Mouse (Mus musculus): ENCODE results near the gene Anks4b. TPM values are rescaled to one million over a fixed set of nuclear protein-coding genes. Genes with fewer than 3 reads are reported as not detected.

Anks4b gene
- total and polyA plus RNA-seq, 3 experiments: not detected

- no peak for TF ChIP-seq MYC (IDR thresholded peaks at IDR 0.05; ENCODE audit: low read depth, low read length)
These were observed 4.0 kb downstream of the Anks4b start (continued) for GRCm38 (mm10) chr7:120177611-120178010.

GRCm38 (mm10) chr7:120178935-120179334, 5.3 kb downstream of the Anks4b start:
- Histone ChIP-seq H3K9ac (ENCODE audit: control insufficient read depth, low read depth, low read length, poor library complexity, severe bottlenecking) (no peak overlapping the region), H3K4me1 (ENCODE audit: control insufficient read depth in 1 of 2, insufficient read depth in 2 of 2, low read length in 2 of 2) (no peaks in the 10 kb centered on the region), H3K79me2 (ENCODE audit: control insufficient read depth, insufficient read depth, low read length, poor library complexity) (no peaks in the 10 kb centered on the region), H3K9me3 (replicated peaks; ENCODE audit: insufficient read depth, low read length) (no peaks in the 10 kb centered on the region), H3K27me3 (ENCODE audit: control insufficient read depth in 1 of 2, insufficient read depth in 2 of 2, low read length in 2 of 2) (no peaks in the 10 kb centered on the region), H3K36me3 (ENCODE audit: control insufficient read depth in 1 of 2, insufficient read depth in 2 of 2, low read length in 2 of 2) (no peaks in the 10 kb centered on the region), H3K27ac (ENCODE audit: control insufficient read depth, low read depth, low read length) (no peak overlapping the region), H3K4me3 (ENCODE audit: control insufficient read depth in 1 of 2, insufficient read depth in 1 of 2, low read depth in 2 of 2, low read length in 2 of 2) (no peak overlapping the region)
- TF ChIP-seq USF1 (IDR thresholded peaks at IDR 0.05; ENCODE audit: low read depth, low read length): no peak
- no peak for TF ChIP-seq TCF12 (IDR thresholded peaks at IDR 0.05; ENCODE audit: low read depth, low read length)
- TF ChIP-seq NELFE (IDR thresholded peaks at IDR 0.05; ENCODE audit: low read depth, low read length): no peak
- no peak for TF ChIP-seq TAL1 (IDR thresholded peaks at IDR 0.05; ENCODE audit: low read length)
- no peak for TF ChIP-seq MEF2A (IDR thresholded peaks at IDR 0.05; ENCODE audit: extremely low read depth, insufficient replicate concordance, low read depth, low read length, poor library complexity, severe bottlenecking)
- TF ChIP-seq MXI1 (IDR thresholded peaks at IDR 0.05; ENCODE audit: low read depth, low read length): no peak
- no peak for TF ChIP-seq ELF1 (IDR thresholded peaks at IDR 0.05; ENCODE audit: low read depth, low read length)
- no peak for TF ChIP-seq SMC3 (IDR thresholded peaks at IDR 0.05; ENCODE audit: low read depth, low read length)
- TF ChIP-seq TBP (IDR thresholded peaks at IDR 0.05; ENCODE audit: low read depth, low read length): no peak
- no peak for TF ChIP-seq ZNF384 (IDR thresholded peaks at IDR 0.05; ENCODE audit: low read depth, low read length)
- TF ChIP-seq GATA1 (IDR thresholded peaks at IDR 0.05; ENCODE audit: low read depth, low read length): no peak
- no peak for TF ChIP-seq POLR2AphosphoS5 (IDR thresholded peaks at IDR 0.05; ENCODE audit: borderline replicate concordance, low read depth, low read length)
- TF ChIP-seq SIN3A (IDR thresholded peaks at IDR 0.05; ENCODE audit: low read length): no peak
- no peak for TF ChIP-seq EP300 (IDR thresholded peaks at IDR 0.05; ENCODE audit: low read depth in 1 of 2, low read length in 2 of 2)
- TF ChIP-seq JUND (IDR thresholded peaks at IDR 0.05; ENCODE audit: low read depth, low read length): no peak
- TF ChIP-seq USF2 (IDR thresholded peaks at IDR 0.05; ENCODE audit: borderline replicate concordance in 1 of 2, insufficient read depth in 1 of 2, low read depth in 1 of 2, low read length in 2 of 2): no peak
- DNase-seq (ENCODE audit: low read depth, low spot score): no peak

- no peak for TF ChIP-seq POLR2AphosphoS5 (IDR thresholded peaks at IDR 0.05; ENCODE audit: borderline replicate concordance, low read depth, low read length)
- TF ChIP-seq GATA1 (IDR thresholded peaks at IDR 0.05; ENCODE audit: low read depth, low read length): no peak
- no peak for TF ChIP-seq ZNF384 (IDR thresholded peaks at IDR 0.05; ENCODE audit: low read depth, low read length)
- TF ChIP-seq CHD1 (IDR thresholded peaks at IDR 0.05; ENCODE audit: low read depth, low read length): no peak
- TF ChIP-seq TBP (IDR thresholded peaks at IDR 0.05; ENCODE audit: low read depth, low read length): no peak
- no peak for TF ChIP-seq HCFC1 (IDR thresholded peaks at IDR 0.05; ENCODE audit: low read depth, low read length)
- no peak for TF ChIP-seq SIN3A (IDR thresholded peaks at IDR 0.05; ENCODE audit: low read length)
- no peak for TF ChIP-seq MYC (IDR thresholded peaks at IDR 0.05; ENCODE audit: low read depth, low read length)
- TF ChIP-seq KAT2A (conservative IDR thresholded peaks at IDR 0.05; ENCODE audit: low read depth, low read length): no peak
- TF ChIP-seq ZC3H11A (IDR thresholded peaks at IDR 0.05; ENCODE audit: low read depth, low read length): no peak
- TF ChIP-seq MYB (IDR thresholded peaks at IDR 0.05; ENCODE audit: low read depth, low read length): no peak
- TF ChIP-seq MEF2A (IDR thresholded peaks at IDR 0.05; ENCODE audit: extremely low read depth, insufficient replicate concordance, low read depth, low read length, poor library complexity, severe bottlenecking): no peak
- TF ChIP-seq CTCF (IDR thresholded peaks at IDR 0.05 in 2 of 3, conservative IDR thresholded peaks at IDR 0.05 in 1 of 3; ENCODE audit: control insufficient read depth in 1 of 3, insufficient read depth in 1 of 3, low read depth in 2 of 3, low read length in 3 of 3, poor library complexity in 1 of 3, severe bottlenecking in 1 of 3): no peak
- no peak for TF ChIP-seq NELFE (IDR thresholded peaks at IDR 0.05; ENCODE audit: low read depth, low read length)
- TF ChIP-seq ZKSCAN1 (IDR thresholded peaks at IDR 0.05; ENCODE audit: low read depth, low read length): no peak
- no peak for TF ChIP-seq MAX (IDR thresholded peaks at IDR 0.05; ENCODE audit: low read length)
- TF ChIP-seq TAL1 (IDR thresholded peaks at IDR 0.05; ENCODE audit: low read length): no peak
- TF ChIP-seq USF2 (IDR thresholded peaks at IDR 0.05; ENCODE audit: borderline replicate concordance in 1 of 2, insufficient read depth in 1 of 2, low read depth in 1 of 2, low read length in 2 of 2): no peak
- no peak for TF ChIP-seq CHD2 (IDR thresholded peaks at IDR 0.05; ENCODE audit: low read length)
- no peak for TF ChIP-seq POLR2A (IDR thresholded peaks at IDR 0.05; ENCODE audit: control insufficient read depth in 1 of 2, insufficient read depth in 1 of 2, low read depth in 1 of 2, low read length in 2 of 2, poor library complexity in 1 of 2)
- Histone ChIP-seq H3K9ac (ENCODE audit: control insufficient read depth, low read depth, low read length, poor library complexity, severe bottlenecking) (no peak overlapping the region), H3K4me3 (ENCODE audit: control insufficient read depth in 1 of 2, insufficient read depth in 1 of 2, low read depth in 2 of 2, low read length in 2 of 2) (no peak overlapping the region), H3K36me3 (ENCODE audit: control insufficient read depth in 1 of 2, insufficient read depth in 2 of 2, low read length in 2 of 2) (no peaks in the 10 kb centered on the region), H3K27me3 (ENCODE audit: control insufficient read depth in 1 of 2, insufficient read depth in 2 of 2, low read length in 2 of 2) (no peaks in the 10 kb centered on the region), H3K4me1 (ENCODE audit: control insufficient read depth in 1 of 2, insufficient read depth in 2 of 2, low read length in 2 of 2) (no peaks in the 10 kb centered on the region), H3K9me3 (replicated peaks; ENCODE audit: insufficient read depth, low read length) (no peaks in the 10 kb centered on the region), H3K27ac (ENCODE audit: control insufficient read depth, low read depth, low read length) (no peak overlapping the region), H3K79me2 (ENCODE audit: control insufficient read depth, insufficient read depth, low read length, poor library complexity) (no peaks in the 10 kb centered on the region)
- DNase-seq (ENCODE audit: low read depth, low spot score): no peak
These were observed 6.9 kb downstream of the Anks4b start for GRCm38 (mm10) chr7:120180547-120180946.

Data from MEL (cell line).